Comparison of ENCODE assay signal across 8 mouse cellular contexts in the genomic region with DNA sequence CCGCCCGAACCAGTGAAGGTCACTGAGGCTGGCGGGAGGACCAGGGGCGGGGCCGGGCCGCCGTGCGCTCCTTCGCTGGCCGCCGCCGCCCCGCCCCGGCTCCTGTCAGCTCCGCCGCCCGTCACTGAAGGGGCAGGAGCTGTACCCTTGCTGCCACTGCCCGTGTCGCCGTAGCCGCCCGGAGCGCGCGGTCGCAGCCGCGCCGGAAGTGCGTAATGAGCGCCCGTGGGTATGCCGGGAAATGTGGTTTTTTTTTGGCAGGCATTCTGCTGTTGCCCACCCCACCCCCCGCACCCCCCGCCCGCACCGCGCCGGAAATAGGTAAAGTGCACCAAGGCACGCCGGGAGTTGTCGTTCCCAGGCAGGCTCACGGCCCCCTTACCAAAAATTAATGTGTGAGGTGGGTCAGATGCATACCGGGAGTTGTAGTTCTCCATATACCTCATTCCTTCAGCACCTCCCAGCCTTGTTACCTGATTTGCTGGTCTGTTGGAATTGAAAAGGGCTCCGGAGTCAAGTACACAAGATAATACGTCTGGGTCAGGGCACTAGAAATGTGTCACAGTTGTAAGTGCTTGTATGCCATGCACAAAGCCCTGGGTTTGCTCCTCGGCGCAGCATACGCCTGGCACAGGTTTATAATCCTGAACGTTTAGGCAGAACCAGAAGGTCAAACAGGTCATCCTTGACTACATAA. TPM values are rescaled to one million over a fixed set of nuclear protein-coding genes. Genes with fewer than 3 reads are reported as not detected.
DNase-seq lines count a peak whose midpoint lies in the region; ATAC-seq lines count a peak whose summit lies in the region.

Gene Ubac1, minus strand, starts transcription at position 187 of the 697 bp plus-strand sequence.

- peak; percentile 91 for ATAC-seq in hindbrain, embryonic 14.5 days (ENCODE audit: low FRiP score)

- peak within 1 kb of the TSS; percentile 90 for H3K9ac ChIP-seq in hindbrain, embryonic 14.5 days

- no peaks in the 10 kb centered on the region for H3K36me3 ChIP-seq in hindbrain, embryonic 14.5 days (replicated peaks; ENCODE audit: control insufficient read depth, insufficient read depth)

- peak within 1 kb of the TSS; percentile 94 for H3K4me2 ChIP-seq in hindbrain, embryonic 14.5 days (replicated peaks)

- peak within 1 kb of the TSS; percentile 86 for H3K27ac ChIP-seq in hindbrain, embryonic 14.5 days

- 5% methylated on average over 50 of the region's 50 CpGs for WGBS in hindbrain, embryonic 14.5 days

- H3K4me1 ChIP-seq in hindbrain, embryonic 14.5 days (replicated peaks; ENCODE audit: control insufficient read depth, insufficient read depth, low read length) = peaks cover 11% of the 10 kb centered on the region

- no peaks in the 10 kb centered on the region for H3K9me3 ChIP-seq in hindbrain, embryonic 14.5 days (ENCODE audit: control insufficient read depth, low read length)

- H3K27me3 ChIP-seq in hindbrain, embryonic 14.5 days (ENCODE audit: control insufficient read depth, insufficient read depth, low read length) = no peaks in the 10 kb centered on the region

- DNase-seq in R1 (ENCODE audit: low read depth, low spot score) = peak; percentile 95
- DNase-seq in cerebellum, postnatal 25 days = peak; percentile 95 to 97
- peak; percentile 72 to 79 for DNase-seq in frontal cortex, postnatal 25 days (ENCODE audit: low spot score in 2 of 2)
- peak; percentile 94 for DNase-seq in hindbrain, embryonic 14.5 days (ENCODE audit: low spot score)
- peak; percentile 88 to 91 for DNase-seq in layer of hippocampus, postnatal 36 days
- DNase-seq in lung, postnatal 36 days = peak; percentile 93
- peak; percentile 96 for DNase-seq in retina, postnatal 1 day
- peak; percentile 79 for DNase-seq in urinary bladder, adult 2 months (ENCODE audit: low spot score)

- peak within 1 kb of the TSS; percentile 91 for H3K4me3 ChIP-seq in hindbrain, embryonic 14.5 days (replicated peaks; ENCODE audit: low read length)

RNA-seq across cellular contexts. Expression of gene Ubac1, which starts in this region (rescaled TPM):
- polyA plus RNA-seq in hindbrain, embryonic 14.5 days (2014; fragmentation: Nextera tagmentation; extraction: Ambion mirVana) = 139 and 146 TPM in 2 replicates
- 10 to 100 TPM; 57.7 to 59.0 TPM for total RNA-seq in layer of hippocampus, postnatal 36 days (2021)
- 56.6 and 62.4 TPM in 2 replicates for polyA plus RNA-seq in urinary bladder, adult 2 months (2012; rRNA removed)

Comparison
In these comparisons a context has a peak if more than half of its experiments do, and no peak if none do; other contexts are left out.
1. Peak in every context shown above with its lines: DNase-seq, ATAC-seq, H3K4me3 ChIP-seq and H3K27ac ChIP-seq.